Mouse (Mus musculus): ENCODE measurements around the gene Noc3l.

- TF ChIP-seq MEF2A (IDR thresholded peaks at IDR 0.05; ENCODE audit: extremely low read depth, insufficient replicate concordance, low read depth, low read length, poor library complexity, severe bottlenecking) (peak; percentile 27; the same call in 1 of the 2 replicates), CTCF (IDR thresholded peaks at IDR 0.05 in 2 of 3, conservative IDR thresholded peaks at IDR 0.05 in 1 of 3; ENCODE audit: control insufficient read depth in 1 of 3, insufficient read depth in 1 of 3, low read depth in 2 of 3, low read length in 3 of 3, poor library complexity in 1 of 3, severe bottlenecking in 1 of 3) (peak; percentile 64 to 93 (median 86)), MYC (IDR thresholded peaks at IDR 0.05; ENCODE audit: low read depth, low read length) (peak; percentile 97)
Observed at GRCm38 (mm10) chr19:38818766-38819426, at the start of gene Noc3l.
